18 mouse cellular contexts compared by ENCODE assay signal in the genomic region with DNA sequence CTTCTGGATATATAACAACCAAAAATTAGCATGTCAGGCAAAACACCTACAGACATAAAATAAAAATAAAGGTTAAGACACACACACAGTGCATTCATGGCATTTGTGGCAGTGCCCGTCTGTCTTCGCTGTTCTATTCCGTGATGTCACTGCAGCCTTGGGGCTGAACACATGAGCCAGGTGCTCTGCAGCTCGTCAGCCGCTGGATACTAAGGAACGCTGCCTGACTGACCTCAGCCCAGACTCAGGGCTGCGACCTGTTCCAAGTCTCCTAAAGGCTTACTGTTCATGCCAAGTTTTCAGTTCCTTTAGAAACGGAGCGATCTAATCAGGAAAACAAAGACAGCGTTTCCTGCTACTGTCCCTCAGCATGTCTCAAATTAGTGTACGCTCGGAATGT. TPM values are rescaled to one million over a fixed set of nuclear protein-coding genes. Genes with fewer than 3 reads are reported as not detected.
DNase-seq lines count a peak whose midpoint lies in the region; ATAC-seq and TF ChIP-seq lines count a peak whose summit lies in the region.
"Had no signal": no experiment of that assay in that cellular context is flagged by ENCODE, and none has a peak within 500 bp of the region (broad histone marks: within the 10 kb centered on the region; RNA-seq: fewer than 3 reads in every experiment).

No protein-coding gene starts in this region.

- H3K4me2 ChIP-seq in embryonic facial prominence, embryonic 14.5 days (ENCODE audit: low read depth, low read length), result no peak overlapping the region
- peak overlapping the region; percentile 21; the same call in 1 of the 2 replicates for H3K4me2 ChIP-seq in heart, postnatal 0 days (ENCODE audit: low read depth, low read length)
- H3K4me2 ChIP-seq: embryonic facial prominence, embryonic 12.5 days; limb, embryonic 12.5 days; midbrain, embryonic 13.5 days had no signal

- H3K27ac ChIP-seq in embryonic facial prominence, embryonic 14.5 days (replicated peaks; ENCODE audit: low read depth, low read length), result no peak overlapping the region
- no peak overlapping the region for H3K27ac ChIP-seq in embryonic facial prominence, embryonic 10.5 days (replicated peaks)
- H3K27ac ChIP-seq in heart, postnatal 0 days (ENCODE audit: low read depth), result no peak overlapping the region
- H3K27ac ChIP-seq: embryonic facial prominence, embryonic 12.5 days; limb, embryonic 12.5 days; midbrain, embryonic 13.5 days had no signal

- ATAC-seq in embryonic facial prominence, embryonic 14.5 days (ENCODE audit: low read depth), result no peak
- ATAC-seq in heart, postnatal 0 days (ENCODE audit: insufficient read depth, low read depth), result no peak; the same call in 1 of the 2 replicates
- ATAC-seq: midbrain, embryonic 13.5 days had no signal

- DNase-seq in embryonic facial prominence, embryonic 14.5 days (ENCODE audit: low spot score), result peak; percentile 39
- no peak for DNase-seq in embryonic facial prominence, embryonic 10.5 days (ENCODE audit: low spot score)
- DNase-seq in heart, postnatal 0 days (ENCODE audit: low spot score), result no peak
- no peak for DNase-seq in heart, adult 9 months (ENCODE audit: low spot score in 2 of 2)
- peak; percentile 53 for DNase-seq in Muller cell, postnatal 12 days (ENCODE audit: inconsistent ontology term)
- peak; percentile 26 for DNase-seq in fat pad, adult 2 months (ENCODE audit: extremely low read depth, low read depth, low spot score)
- DNase-seq in liver, result no peak
- DNase-seq in kidney, postnatal 36 days, result no peak
- DNase-seq: cerebellum, adult 18-20 months; heart, postnatal 10 days; kidney, adult 18-20 months; kidney, postnatal 14 days; layer of hippocampus, adult 9-11 months; right cerebral cortex, adult 18-20 months; thymus, postnatal 4 days had no signal

- H3K27me3 ChIP-seq in embryonic facial prominence, embryonic 14.5 days (replicated peaks; ENCODE audit: control insufficient read depth, insufficient read depth, low read length), result no peaks in the 10 kb centered on the region
- H3K27me3 ChIP-seq in embryonic facial prominence, embryonic 10.5 days (replicated peaks; ENCODE audit: low read depth, poor library complexity, severe bottlenecking), result peaks cover 7% of the 10 kb centered on the region
- H3K27me3 ChIP-seq in heart, postnatal 0 days (ENCODE audit: control insufficient read depth, insufficient read depth, low read length), result no peaks in the 10 kb centered on the region
- H3K27me3 ChIP-seq: embryonic facial prominence, embryonic 12.5 days; limb, embryonic 12.5 days had no signal

- H3K9me3 ChIP-seq in embryonic facial prominence, embryonic 14.5 days (ENCODE audit: control insufficient read depth, low read length), result peaks cover 5% of the 10 kb centered on the region; the same call in 1 of the 2 replicates
- H3K9me3 ChIP-seq in embryonic facial prominence, embryonic 10.5 days, result peaks cover 1% of the 10 kb centered on the region; the same call in 1 of the 2 replicates
- 0 out of 2 replicates have a peak, but pooled peaks cover 2% of the 10 kb centered on the region for H3K9me3 ChIP-seq in heart, postnatal 0 days (replicated peaks; ENCODE audit: control insufficient read depth, low read length)

- no peak for TF ChIP-seq CTCF in heart, postnatal 0 days (IDR thresholded peaks at IDR 0.05; ENCODE audit: low read depth)

- H3K4me1 ChIP-seq in embryonic facial prominence, embryonic 14.5 days (ENCODE audit: control insufficient read depth, insufficient read depth, low read length), result no peaks in the 10 kb centered on the region
- H3K4me1 ChIP-seq in embryonic facial prominence, embryonic 10.5 days, result peaks cover 21% of the 10 kb centered on the region
- H3K4me1 ChIP-seq in heart, postnatal 0 days (ENCODE audit: control insufficient read depth, insufficient read depth), result no peaks in the 10 kb centered on the region

- H3K36me3 ChIP-seq in embryonic facial prominence, embryonic 14.5 days (ENCODE audit: control insufficient read depth, insufficient read depth, low read length), result no peaks in the 10 kb centered on the region
- no peaks in the 10 kb centered on the region for H3K36me3 ChIP-seq in embryonic facial prominence, embryonic 10.5 days (replicated peaks)
- H3K36me3 ChIP-seq in heart, postnatal 0 days (replicated peaks; ENCODE audit: control insufficient read depth, insufficient read depth, low read length), result no peaks in the 10 kb centered on the region
- H3K36me3 ChIP-seq: embryonic facial prominence, embryonic 12.5 days; limb, embryonic 12.5 days; midbrain, embryonic 13.5 days had no signal

- no peak for TF ChIP-seq EP300 in heart, postnatal 0 days (IDR thresholded peaks at IDR 0.05; ENCODE audit: low read depth)

- no peak overlapping the region for H3K9ac ChIP-seq in embryonic facial prominence, embryonic 14.5 days (ENCODE audit: low read depth, low read length)
- no peak overlapping the region for H3K9ac ChIP-seq in heart, postnatal 0 days (replicated peaks; ENCODE audit: low read depth, low read length)
- H3K9ac ChIP-seq: embryonic facial prominence, embryonic 12.5 days; limb, embryonic 12.5 days; midbrain, embryonic 13.5 days had no signal

- WGBS in embryonic facial prominence, embryonic 14.5 days, result 57% methylated on average over 12 of the region's 12 CpGs
- WGBS in embryonic facial prominence, embryonic 10.5 days, result 74% methylated on average over 12 of the region's 12 CpGs
- WGBS in heart, postnatal 0 days, result 37% methylated on average over 12 of the region's 12 CpGs

- H3K4me3 ChIP-seq in embryonic facial prominence, embryonic 14.5 days (ENCODE audit: low read depth, low read length), result no peak overlapping the region
- H3K4me3 ChIP-seq in embryonic facial prominence, embryonic 10.5 days, result no peak overlapping the region
- no peak overlapping the region for H3K4me3 ChIP-seq in heart, postnatal 0 days (ENCODE audit: low read depth, low read length)
- H3K4me3 ChIP-seq: embryonic facial prominence, embryonic 12.5 days; limb, embryonic 12.5 days; midbrain, embryonic 13.5 days had no signal

RNA-seq across cellular contexts. Expression of gene Mfap3, which starts 46.1 kb away (rescaled TPM):
- polyA plus RNA-seq in embryonic facial prominence, embryonic 14.5 days (2014; fragmentation: Nextera tagmentation; extraction: Ambion mirVana), result 41.0 and 44.4 TPM in 2 replicates
- polyA plus RNA-seq in embryonic facial prominence, embryonic 10.5 days (2016; fragmentation: Nextera tagmentation; extraction: Ambion mirVana), result 49.0 and 50.7 TPM in 2 replicates
- total RNA-seq in heart, postnatal 0 days (2014; rRNA removed; ENCODE audit: low replicate concordance), result 16.3 and 19.4 TPM in 2 replicates
- 19.5 and 23.1 TPM in 2 replicates for polyA plus RNA-seq in heart, postnatal 0 days (2015; fragmentation: Nextera tagmentation; extraction: Ambion mirVana)

RNA-seq across cellular contexts. Expression of gene Fam114a2, which starts 46.1 kb away (rescaled TPM):
- polyA plus RNA-seq in embryonic facial prominence, embryonic 14.5 days (2014; fragmentation: Nextera tagmentation; extraction: Ambion mirVana), result 47.7 and 49.5 TPM in 2 replicates
- polyA plus RNA-seq in embryonic facial prominence, embryonic 10.5 days (2016; fragmentation: Nextera tagmentation; extraction: Ambion mirVana), result 68.0 and 73.6 TPM in 2 replicates
- 23.6 and 41.8 TPM in 2 replicates for total RNA-seq in heart, postnatal 0 days (2014; rRNA removed; ENCODE audit: low replicate concordance)
- polyA plus RNA-seq in heart, postnatal 0 days (2015; fragmentation: Nextera tagmentation; extraction: Ambion mirVana), result 50.6 and 56.2 TPM in 2 replicates

Comparison
In these comparisons a context has a peak if more than half of its experiments do, and no peak if none do; other contexts are left out.
1. DNase-seq: peak in embryonic facial prominence, embryonic 14.5 days (single experiment), Muller cell, postnatal 12 days (single experiment) and fat pad, adult 2 months (single experiment); none in embryonic facial prominence, embryonic 10.5 days (single experiment), heart, postnatal 0 days (single experiment), heart, adult 9 months (0 of 2), liver (single experiment) and kidney, postnatal 36 days (0 of 2).